In genomic region chr1:134195979-134196378, GRCm38 (mm10) we compare ENCODE assay signal across 9 mouse cellular contexts. TPM values are rescaled to one million over a fixed set of nuclear protein-coding genes. Genes with fewer than 3 reads are reported as not detected.
DNase-seq lines count a peak whose midpoint lies in the region; ATAC-seq and TF ChIP-seq lines count a peak whose summit lies in the region.
"Had no signal": no experiment of that assay in that cellular context is flagged by ENCODE, and none has a peak within 500 bp of the region (broad histone marks: within the 10 kb centered on the region; RNA-seq: fewer than 3 reads in every experiment).

No protein-coding gene starts in this region.

- intact Hi-C loops in gastrocnemius, adult 2 months (cut with DNase I), result loop anchor here (1.0 to 2.0 kb wide), 3 partner anchors 49 to 135 kb away; no protein-coding TSS in a partner anchor

- peak; percentile 21; the same call in 1 of the 2 replicates for ATAC-seq in kidney, embryonic 14.5 days (ENCODE audit: low FRiP score, low TSS enrichment)
- ATAC-seq in limb, embryonic 12.5 days (ENCODE audit: insufficient number of reproducible peaks, insufficient read depth, low FRiP score, low TSS enrichment, low read depth), result peak; percentile 61

- no peak overlapping the region for H3K4me2 ChIP-seq in kidney, embryonic 14.5 days (replicated peaks; ENCODE audit: low read depth, low read length)
- H3K4me2 ChIP-seq in limb, embryonic 12.5 days, result 0 out of 2 replicates have a peak overlapping the region, but pooled peaks have one; percentile 28

- no peak overlapping the region for H3K27ac ChIP-seq in kidney, embryonic 14.5 days (ENCODE audit: low read depth, low read length)
- H3K27ac ChIP-seq in gastrocnemius, adult 2 months, result peak overlapping the region; percentile 93
- H3K27ac ChIP-seq in limb, embryonic 12.5 days, result peak overlapping the region; percentile 78
- H3K27ac ChIP-seq: heart, adult 2 months had no signal

- no peaks in the 10 kb centered on the region for H3K9me3 ChIP-seq in kidney, embryonic 14.5 days (ENCODE audit: control insufficient read depth, low read length)
- H3K9me3 ChIP-seq in limb, embryonic 12.5 days, result no peaks in the 10 kb centered on the region

- H3K36me3 ChIP-seq in kidney, embryonic 14.5 days (ENCODE audit: control insufficient read depth, insufficient read depth, low read length), result no peaks in the 10 kb centered on the region
- H3K36me3 ChIP-seq in limb, embryonic 12.5 days, result no peaks in the 10 kb centered on the region

- H3K27me3 ChIP-seq in kidney, embryonic 14.5 days (ENCODE audit: control insufficient read depth, insufficient read depth, low read length), result no peaks in the 10 kb centered on the region; the same call in 1 of the 2 replicates
- no peaks in the 10 kb centered on the region for H3K27me3 ChIP-seq in limb, embryonic 12.5 days

- H3K4me1 ChIP-seq in kidney, embryonic 14.5 days (ENCODE audit: control insufficient read depth, insufficient read depth, low read length), result peaks cover 32% of the 10 kb centered on the region
- peaks cover 43% of the 10 kb centered on the region for H3K4me1 ChIP-seq in limb, embryonic 12.5 days (replicated peaks)

- WGBS in kidney, embryonic 14.5 days, result 38% methylated on average over 4 of the region's 4 CpGs
- 32% methylated on average over 4 of the region's 4 CpGs for WGBS in limb, embryonic 12.5 days

- no peak for TF ChIP-seq CTCF in gastrocnemius, adult 2 months (IDR thresholded peaks at IDR 0.05)

- H3K4me3 ChIP-seq in kidney, embryonic 14.5 days (ENCODE audit: low read length), result no peak overlapping the region
- peak overlapping the region; percentile 74 for H3K4me3 ChIP-seq in gastrocnemius, adult 2 months
- H3K4me3 ChIP-seq in limb, embryonic 12.5 days (replicated peaks), result no peak overlapping the region
- H3K4me3 ChIP-seq: heart, adult 2 months had no signal

- no peak overlapping the region for H3K9ac ChIP-seq in kidney, embryonic 14.5 days (ENCODE audit: low read depth, low read length)
- H3K9ac ChIP-seq in limb, embryonic 12.5 days (replicated peaks), result peak overlapping the region; percentile 31; the same call in 1 of the 2 replicates

- no peak for DNase-seq in kidney, adult 11 months
- DNase-seq in brain, adult 2 months (ENCODE audit: low read depth, low spot score), result peak; percentile 87
- peak; percentile 91 for DNase-seq in gastrocnemius, adult 2 months
- no peak for DNase-seq in urinary bladder, postnatal 25 days (ENCODE audit: low spot score)
- DNase-seq in layer of hippocampus, adult 9-11 months, result no peak
- DNase-seq in layer of hippocampus, adult 18-20 months (ENCODE audit: low spot score in 2 of 2), result no peak

RNA-seq across cellular contexts. Expression of gene Mybph, which starts 2.7 kb away (rescaled TPM):
- 0.27 and 0.36 TPM in 2 replicates for polyA plus RNA-seq in kidney, embryonic 14.5 days (2014; fragmentation: Nextera tagmentation; extraction: Ambion mirVana)
- 100 to 1,000 TPM; 192 to 318 TPM for total RNA-seq in gastrocnemius, adult 2 months (2021)
- polyA plus RNA-seq in limb, embryonic 12.5 days (2016; fragmentation: Nextera tagmentation; extraction: Ambion mirVana), result 38.8 and 41.9 TPM in 2 replicates
- not detected for total RNA-seq in layer of hippocampus, adult 18-20 months (2021)
- total RNA-seq: heart, adult 2 months had no signal

RNA-seq across cellular contexts. Expression of gene Chil1, which starts 14.0 kb away (rescaled TPM):
- polyA plus RNA-seq in kidney, embryonic 14.5 days (2014; fragmentation: Nextera tagmentation; extraction: Ambion mirVana), result 0.57 and 1.6 TPM in 2 replicates
- 1 to 10 TPM; 1.8 to 6.9 TPM for total RNA-seq in gastrocnemius, adult 2 months (2021)
- polyA plus RNA-seq in limb, embryonic 12.5 days (2016; fragmentation: Nextera tagmentation; extraction: Ambion mirVana), result 4.3 and 4.4 TPM in 2 replicates
- total RNA-seq in layer of hippocampus, adult 18-20 months (2021), result 10 to 100 TPM; 17.2 to 22.4 TPM

RNA-seq across cellular contexts. Expression of gene Adora1, which starts 39.3 kb away (rescaled TPM):
- 3.2 TPM in 2 replicates for polyA plus RNA-seq in kidney, embryonic 14.5 days (2014; fragmentation: Nextera tagmentation; extraction: Ambion mirVana)
- under 1 TPM; 0.20 to 0.31 TPM for total RNA-seq in gastrocnemius, adult 2 months (2021)
- 1.5 and 3.0 TPM in 2 replicates for polyA plus RNA-seq in limb, embryonic 12.5 days (2016; fragmentation: Nextera tagmentation; extraction: Ambion mirVana)
- total RNA-seq in layer of hippocampus, adult 18-20 months (2021), result 100 to 1,000 TPM; 212 to 220 TPM

Comparison
In these comparisons a context has a peak if more than half of its experiments do, and no peak if none do; other contexts are left out.
1. DNase-seq: peak in brain, adult 2 months (single experiment) and gastrocnemius, adult 2 months (single experiment); none in kidney, adult 11 months (single experiment), urinary bladder, postnatal 25 days (single experiment), layer of hippocampus, adult 9-11 months (single experiment) and layer of hippocampus, adult 18-20 months (0 of 2).
2. RNA of gene Mybph, which starts 2.7 kb away (total RNA-seq): 192 to 318 TPM in gastrocnemius, adult 2 months; not detected in layer of hippocampus, adult 18-20 months; every median in the first group is over 100 times any median in the second.
3. RNA of gene Adora1, which starts 39.3 kb away (total RNA-seq): 212 to 220 TPM in layer of hippocampus, adult 18-20 months; 0.20 to 0.31 TPM in gastrocnemius, adult 2 months; every median in the first group is over 100 times any median in the second.